Mouse (Mus musculus) CH12.LX (cell line): ENCODE results near the gene Mark4.

Experiments used
- CTCF ChIP-seq, 2 experiments: IDR thresholded peaks in 1 of 2; conservative IDR thresholded peaks in 1 of 2; 2 replicates each; pipeline ENCODE4 v1.5.1; 2011 to 2012; ENCODE audit warnings: low read depth in 2 of 2, low read length in 2 of 2, improper control_type of control experiment in 1 of 2, inconsistent platforms in 1 of 2, mild to moderate bottlenecking in 1 of 2, moderate library complexity in 1 of 2
- EP300 ChIP-seq: IDR thresholded peaks from 2 replicates; pipeline ENCODE4 v1.6.1; 2011; ENCODE audit warnings: low read length, improper control_type of control experiment
- GABPA ChIP-seq: IDR thresholded peaks from 2 replicates; pipeline ENCODE4 v1.6.1; 2012; ENCODE audit warnings: low read depth, low read length, improper control_type of control experiment, inconsistent platforms; ENCODE audit not compliant: insufficient replicate concordance
- HCFC1 ChIP-seq: IDR thresholded peaks from 2 replicates; pipeline ENCODE4 v1.6.1; 2012; ENCODE audit warnings: low read depth, mild to moderate bottlenecking, inconsistent platforms, low read length, improper control_type of control experiment
- MAX ChIP-seq: IDR thresholded peaks from 2 replicates; pipeline ENCODE4 v1.6.1; 2011; ENCODE audit warnings: low read length, improper control_type of control experiment
- MEF2A ChIP-seq: IDR thresholded peaks from 2 replicates; pipeline ENCODE4 v1.6.1; 2014; ENCODE audit warnings: low read depth, mild to moderate bottlenecking, inconsistent platforms, low read length, improper control_type of control experiment, borderline replicate concordance
- MYC ChIP-seq: IDR thresholded peaks from 2 replicates; pipeline ENCODE4 v1.6.1; 2011; ENCODE audit warnings: low read depth, mild to moderate bottlenecking, improper control_type of control experiment, low read length
- POLR2A ChIP-seq: IDR thresholded peaks from 2 replicates; pipeline ENCODE4 v1.6.1; 2011; ENCODE audit warnings: low read depth, mild to moderate bottlenecking, improper control_type of control experiment, low read length
- TBP ChIP-seq: conservative IDR thresholded peaks from 2 replicates; pipeline ENCODE4 v1.6.1; 2011; ENCODE audit warnings: low read depth, low read length, improper control_type of control experiment
- USF1 ChIP-seq: IDR thresholded peaks from 2 replicates; pipeline ENCODE4 v1.6.1; 2014; ENCODE audit warnings: low read depth, mild to moderate bottlenecking, inconsistent platforms, low read length, improper control_type of control experiment
- ZKSCAN1 ChIP-seq: IDR thresholded peaks from 2 replicates; pipeline ENCODE4 v1.6.1; 2012; ENCODE audit warnings: low read depth, inconsistent platforms, low read length, improper control_type of control experiment, borderline replicate concordance
- ZMIZ1 ChIP-seq: IDR thresholded peaks from 2 replicates; pipeline ENCODE4 v1.6.1; 2012; ENCODE audit warnings: low read depth, mild to moderate bottlenecking, inconsistent platforms, low read length, improper control_type of control experiment

GRCm38 (mm10) chr7:19466602-19467145, 8.1 kb upstream of the Mark4 start:
- TF ChIP-seq EP300: no peak
- TF ChIP-seq POLR2A: no peak
- no peak for TF ChIP-seq USF1
- no peak for TF ChIP-seq CTCF (conservative IDR thresholded peaks at IDR 0.05 in 1 of 2, IDR thresholded peaks at IDR 0.05 in 1 of 2; ENCODE audit: low read depth in 2 of 2, low read length in 2 of 2)
- TF ChIP-seq MEF2A: no peak
- no peak for TF ChIP-seq MAX
- no peak for TF ChIP-seq TBP
- no peak for TF ChIP-seq HCFC1
- TF ChIP-seq ZKSCAN1: no peak
- TF ChIP-seq ZMIZ1: no peak
- no peak for TF ChIP-seq MYC
- no peak for TF ChIP-seq GABPA
